Mouse (Mus musculus): ENCODE results near the gene Plxna3. TPM values are rescaled to one million over a fixed set of nuclear protein-coding genes. Genes with fewer than 3 reads are reported as not detected.
A peak's percentile ranks its signal among the peaks of the same experiment; 100 is the strongest.

Gene Plxna3
- polyA plus RNA-seq, 1 experiment: 12.1 TPM

GRCm38 (mm10) chrX:74296538-74297448 lies 32.1 kb upstream of the Plxna3 start, which contains the start of gene Atp6ap1:
Gene Atp6ap1, plus strand, starts transcription at chrX:74297097.
- H3K4me3 ChIP-seq (ENCODE audit: extremely low read depth, insufficient read depth, insufficient read length): peak within 1 kb of the TSS; percentile 93
- peak; percentile 89 to 92 for DNase-seq (ENCODE audit: low read depth in 1 of 2, low spot score in 2 of 2)
- H3K27ac ChIP-seq (ENCODE audit: insufficient read depth, low read length): peak within 1 kb of the TSS; percentile 77
- peaks cover 5% of the 10 kb centered on the region; the same call in 1 of the 2 replicates for H3K4me1 ChIP-seq (ENCODE audit: control insufficient read depth, insufficient read depth, insufficient read length)
- no peak for TF ChIP-seq CTCF (IDR thresholded peaks at IDR 0.05; ENCODE audit: extremely low read depth, insufficient read depth, insufficient read length, insufficient replicate concordance)
- TF ChIP-seq POLR2A (IDR thresholded peaks at IDR 0.05; ENCODE audit: low read depth, low read length): peak; percentile 54; the same call in 1 of the 2 replicates
- WGBS: 26% methylated on average over 37 of the region's 37 CpGs
- peaks cover 8% of the 10 kb centered on the region for H3K36me3 ChIP-seq (ENCODE audit: control insufficient read depth, insufficient read depth, low read length)
- H3K27me3 ChIP-seq (ENCODE audit: control insufficient read depth, insufficient read depth, low read length): no peaks in the 10 kb centered on the region

- WGBS: 81% methylated on average over 1 of the region's 1 CpGs
- DNase-seq (ENCODE audit: low read depth in 1 of 2, low spot score in 2 of 2): no peak
- TF ChIP-seq CTCF (IDR thresholded peaks at IDR 0.05; ENCODE audit: extremely low read depth, insufficient read depth, insufficient read length, insufficient replicate concordance) (no peak), POLR2A (IDR thresholded peaks at IDR 0.05; ENCODE audit: low read depth, low read length) (no peak)
- H3K4me3 ChIP-seq (ENCODE audit: extremely low read depth, insufficient read depth, insufficient read length): no peak overlapping the region
- H3K27me3 ChIP-seq (ENCODE audit: control insufficient read depth, insufficient read depth, low read length): no peaks in the 10 kb centered on the region
- peaks cover 12% of the 10 kb centered on the region for H3K36me3 ChIP-seq (ENCODE audit: control insufficient read depth, insufficient read depth, low read length)
- no peak overlapping the region; the same call in 1 of the 2 replicates for H3K27ac ChIP-seq (ENCODE audit: insufficient read depth, low read length)
- peaks cover 5% of the 10 kb centered on the region; the same call in 1 of the 2 replicates for H3K4me1 ChIP-seq (ENCODE audit: control insufficient read depth, insufficient read depth, insufficient read length)
Measured at GRCm38 (mm10) chrX:74298348-74298747, 30.5 kb upstream of the Plxna3 start.

- 42% methylated on average over 3 of the region's 3 CpGs for WGBS
- Histone ChIP-seq H3K27ac (ENCODE audit: insufficient read depth, low read length) (peak overlapping the region; percentile 71), H3K4me1 (ENCODE audit: control insufficient read depth, insufficient read depth, insufficient read length) (peaks cover 5% of the 10 kb centered on the region; the same call in 1 of the 2 replicates), H3K27me3 (ENCODE audit: control insufficient read depth, insufficient read depth, low read length) (no peaks in the 10 kb centered on the region), H3K36me3 (ENCODE audit: control insufficient read depth, insufficient read depth, low read length) (peaks cover 13% of the 10 kb centered on the region), H3K4me3 (ENCODE audit: extremely low read depth, insufficient read depth, insufficient read length) (no peak overlapping the region)
- DNase-seq (ENCODE audit: low read depth in 1 of 2, low spot score in 2 of 2): no peak
- TF ChIP-seq CTCF (IDR thresholded peaks at IDR 0.05; ENCODE audit: extremely low read depth, insufficient read depth, insufficient read length, insufficient replicate concordance) (no peak), POLR2A (IDR thresholded peaks at IDR 0.05; ENCODE audit: low read depth, low read length) (no peak)
Measured at GRCm38 (mm10) chrX:74299721-74300120, 29.1 kb upstream of the Plxna3 start.

GRCm38 (mm10) chrX:74304867-74305700 lies 23.8 kb upstream of the Plxna3 start, which contains the start of gene Gdi1:
Gene Gdi1, plus strand, starts transcription at chrX:74304998.
- peak; percentile 57 to 74 for DNase-seq (ENCODE audit: low read depth in 1 of 2, low spot score in 2 of 2)
- H3K36me3 ChIP-seq (ENCODE audit: control insufficient read depth, insufficient read depth, low read length): peaks cover 26% of the 10 kb centered on the region
- WGBS: 21% methylated on average over 37 of the region's 41 CpGs
- peaks cover 3% of the 10 kb centered on the region; the same call in 1 of the 2 replicates for H3K4me1 ChIP-seq (ENCODE audit: control insufficient read depth, insufficient read depth, insufficient read length)
- TF ChIP-seq POLR2A (IDR thresholded peaks at IDR 0.05; ENCODE audit: low read depth, low read length): peak; percentile 92
- no peak for TF ChIP-seq CTCF (IDR thresholded peaks at IDR 0.05; ENCODE audit: extremely low read depth, insufficient read depth, insufficient read length, insufficient replicate concordance)
- no peaks in the 10 kb centered on the region for H3K27me3 ChIP-seq (ENCODE audit: control insufficient read depth, insufficient read depth, low read length)
- H3K27ac ChIP-seq (ENCODE audit: insufficient read depth, low read length): peak within 1 kb of the TSS; percentile 97
- H3K4me3 ChIP-seq (ENCODE audit: extremely low read depth, insufficient read depth, insufficient read length): peak within 1 kb of the TSS; percentile 85

DNA sequence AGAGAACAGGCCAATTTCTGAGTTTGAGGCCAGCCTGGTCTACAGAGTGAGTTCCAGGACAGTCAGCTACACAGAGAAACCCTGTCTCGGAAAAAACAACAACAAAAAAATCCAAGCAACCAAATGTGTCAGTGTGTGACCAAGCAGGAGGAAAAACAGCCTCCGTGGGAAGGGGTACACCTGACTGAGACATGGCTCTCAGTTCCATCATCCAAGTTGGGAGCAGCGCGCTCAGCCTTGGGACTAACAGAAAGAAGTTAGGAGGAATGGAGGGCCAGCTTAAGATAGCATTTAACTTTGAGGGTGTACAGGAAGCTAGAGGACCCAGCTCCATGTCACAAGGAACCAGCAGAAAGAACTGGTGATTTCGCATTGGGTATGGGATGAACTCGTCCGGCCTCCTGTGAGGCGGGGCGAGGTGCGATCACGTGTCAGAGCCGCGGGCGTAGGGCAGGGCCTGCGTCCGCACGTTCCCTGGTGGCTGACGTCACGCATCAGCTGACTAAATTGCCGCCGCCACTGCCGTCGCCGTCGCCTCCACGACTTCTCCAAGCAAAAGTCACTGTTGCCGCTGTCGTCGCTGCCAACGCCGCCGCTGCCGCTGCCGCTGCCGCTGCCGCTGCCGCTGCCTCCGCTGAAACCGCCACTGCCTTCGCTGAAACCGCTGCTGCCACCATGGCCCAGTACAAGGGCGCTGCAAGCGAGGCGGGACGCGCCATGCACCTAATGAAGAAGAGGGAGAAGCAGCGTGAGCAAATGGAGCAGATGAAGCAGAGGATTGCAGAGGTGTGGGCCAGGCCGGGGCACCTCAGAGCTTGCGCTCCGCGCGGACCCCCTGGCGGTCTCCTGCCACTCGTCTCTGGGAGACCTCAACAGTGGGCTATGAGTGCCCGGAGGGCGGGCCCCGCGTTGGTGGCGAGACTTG lies 16.1 kb upstream of the Plxna3 start, which contains the start of gene Fam50a:
Gene Fam50a (plus strand): TSS at position 494 of the 925 bp plus-strand sequence.
- H3K36me3 ChIP-seq (ENCODE audit: control insufficient read depth, insufficient read depth, low read length): peaks cover 10% of the 10 kb centered on the region
- no peak for TF ChIP-seq CTCF (IDR thresholded peaks at IDR 0.05; ENCODE audit: extremely low read depth, insufficient read depth, insufficient read length, insufficient replicate concordance)
- TF ChIP-seq POLR2A (IDR thresholded peaks at IDR 0.05; ENCODE audit: low read depth, low read length): no peak; the same call in 1 of the 2 replicates
- H3K27ac ChIP-seq (ENCODE audit: insufficient read depth, low read length): peak within 1 kb of the TSS; percentile 92
- DNase-seq (ENCODE audit: low read depth in 1 of 2, low spot score in 2 of 2): peak; percentile 77 to 85
- no peaks in the 10 kb centered on the region for H3K27me3 ChIP-seq (ENCODE audit: control insufficient read depth, insufficient read depth, low read length)
- H3K4me1 ChIP-seq (ENCODE audit: control insufficient read depth, insufficient read depth, insufficient read length): no peaks in the 10 kb centered on the region; the same call in 1 of the 2 replicates
- 23% methylated on average over 59 of the region's 59 CpGs for WGBS
- peak within 1 kb of the TSS; percentile 90 for H3K4me3 ChIP-seq (ENCODE audit: extremely low read depth, insufficient read depth, insufficient read length)
